Mouse (Mus musculus): Measurements from ENCODE around the gene Tspan15. TPM values are rescaled to one million over a fixed set of nuclear protein-coding genes. Genes with fewer than 3 reads are reported as not detected.

Tspan15 gene
- total RNA-seq, 1 experiment: 10.1 TPM

DNA sequence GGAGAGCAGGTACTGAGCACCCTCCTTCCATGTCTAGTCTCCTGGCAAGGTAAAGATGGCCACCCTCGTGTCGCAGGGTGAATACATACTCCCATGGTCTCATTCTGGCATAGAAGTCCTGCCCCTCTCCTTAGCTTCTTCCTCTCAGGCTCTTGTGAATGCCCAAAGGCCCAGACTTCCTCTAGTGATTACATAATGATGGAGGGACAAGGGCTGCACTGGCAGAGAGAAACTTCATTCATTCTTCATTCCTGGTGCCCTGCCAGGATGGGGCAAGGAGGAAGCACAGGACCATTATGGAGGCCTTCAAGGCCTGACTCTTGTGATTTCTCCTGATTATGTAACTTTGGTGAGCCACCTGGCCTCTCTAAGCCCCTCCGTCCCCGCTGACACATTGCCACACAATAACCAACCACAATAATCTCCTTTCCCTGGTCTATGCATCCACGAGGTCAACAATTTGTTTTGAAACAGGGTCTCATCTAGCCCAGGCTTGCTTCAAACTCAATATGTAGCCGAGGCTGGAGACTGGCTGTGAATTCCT lies 48.5 kb downstream of the Tspan15 start:
- in situ Hi-C loops (cut with MboI; ENCODE audit: low sequenced_read_pairs in 2 of 2, unreplicated experiment in 2 of 2): loop anchor here (5.0 kb wide), 2 partner anchors 75 to 80 kb away; no protein-coding TSS in a partner anchor
- peaks cover 0 to 4% of the 10 kb centered on the region in 2 experiments; a peak in 1 of 4 replicates for H3K4me1 ChIP-seq (ENCODE audit: control insufficient read depth in 2 of 2, insufficient read depth in 2 of 2, low read length in 2 of 2, poor library complexity in 1 of 2)
- no peaks in the 10 kb centered on the region for H3K36me3 ChIP-seq (ENCODE audit: control insufficient read depth, insufficient read depth, low read length, poor library complexity, severe bottlenecking)
- TF ChIP-seq ZNF384 (IDR thresholded peaks at IDR 0.05; ENCODE audit: low read depth, low read length) (no peak), CHD2 (IDR thresholded peaks at IDR 0.05; ENCODE audit: low read depth, low read length) (no peak), HCFC1 (IDR thresholded peaks at IDR 0.05; ENCODE audit: borderline replicate concordance, insufficient read depth, low read length) (no peak)
- DNase-seq (ENCODE audit: low read depth, low spot score): no peak
- no peaks in the 10 kb centered on the region for H3K9me3 ChIP-seq (ENCODE audit: control insufficient read depth, insufficient read depth, low read depth, low read length)
- H3K9ac ChIP-seq (ENCODE audit: insufficient read depth, low read depth, low read length, poor library complexity, severe bottlenecking): no peak overlapping the region
- H3K27ac ChIP-seq (ENCODE audit: insufficient read depth, low read depth, low read length, poor library complexity, severe bottlenecking): no peak overlapping the region
- no peak overlapping the region for H3K4me3 ChIP-seq (ENCODE audit: insufficient read depth in 1 of 2, low read depth in 1 of 2, low read length in 2 of 2, poor library complexity in 1 of 2, severe bottlenecking in 1 of 2)

DNA sequence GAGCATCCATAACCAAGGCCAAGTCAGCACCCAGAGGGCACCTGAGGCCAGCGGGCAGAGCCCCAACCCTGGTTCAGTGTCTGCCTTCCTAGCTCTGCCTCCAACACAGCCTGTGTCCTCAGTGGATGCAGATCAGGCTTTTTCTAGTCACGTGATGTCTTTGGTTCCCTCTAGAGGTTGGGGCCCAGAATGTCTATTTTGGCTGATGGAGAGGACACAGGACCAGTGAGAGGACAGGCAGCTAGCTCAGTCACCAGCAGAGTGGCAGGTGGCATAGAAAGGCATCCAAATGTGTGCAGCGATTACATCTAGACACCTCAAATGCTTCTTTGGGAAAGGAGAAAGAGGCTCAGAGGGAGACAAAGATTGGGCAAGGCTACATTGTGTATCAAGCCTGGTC lies 49.4 kb downstream of the Tspan15 start:
- in situ Hi-C loops (cut with MboI; ENCODE audit: low sequenced_read_pairs in 2 of 2, unreplicated experiment in 2 of 2): loop anchor here (5.0 kb wide), 2 partner anchors 74 to 79 kb away; no protein-coding TSS in a partner anchor
- DNase-seq (ENCODE audit: low read depth, low spot score): no peak
- Histone ChIP-seq H3K4me1 (ENCODE audit: control insufficient read depth in 2 of 2, insufficient read depth in 2 of 2, low read length in 2 of 2, poor library complexity in 1 of 2) (peaks cover 0 to 4% of the 10 kb centered on the region in 2 experiments; a peak in 1 of 4 replicates), H3K4me3 (ENCODE audit: insufficient read depth in 1 of 2, low read depth in 1 of 2, low read length in 2 of 2, poor library complexity in 1 of 2, severe bottlenecking in 1 of 2) (no peak overlapping the region), H3K36me3 (ENCODE audit: control insufficient read depth, insufficient read depth, low read length, poor library complexity, severe bottlenecking) (no peaks in the 10 kb centered on the region), H3K9ac (ENCODE audit: insufficient read depth, low read depth, low read length, poor library complexity, severe bottlenecking) (no peak overlapping the region), H3K9me3 (ENCODE audit: control insufficient read depth, insufficient read depth, low read depth, low read length) (no peaks in the 10 kb centered on the region), H3K27ac (ENCODE audit: insufficient read depth, low read depth, low read length, poor library complexity, severe bottlenecking) (no peak overlapping the region)
- TF ChIP-seq ZNF384 (IDR thresholded peaks at IDR 0.05; ENCODE audit: low read depth, low read length) (no peak), MAFK (IDR thresholded peaks at IDR 0.05; ENCODE audit: insufficient read depth, low read depth, low read length) (no peak), HCFC1 (IDR thresholded peaks at IDR 0.05; ENCODE audit: borderline replicate concordance, insufficient read depth, low read length) (no peak), ZC3H11A (IDR thresholded peaks at IDR 0.05; ENCODE audit: borderline replicate concordance, low read depth, low read length) (no peak), CHD2 (IDR thresholded peaks at IDR 0.05; ENCODE audit: low read depth, low read length) (no peak)

DNA sequence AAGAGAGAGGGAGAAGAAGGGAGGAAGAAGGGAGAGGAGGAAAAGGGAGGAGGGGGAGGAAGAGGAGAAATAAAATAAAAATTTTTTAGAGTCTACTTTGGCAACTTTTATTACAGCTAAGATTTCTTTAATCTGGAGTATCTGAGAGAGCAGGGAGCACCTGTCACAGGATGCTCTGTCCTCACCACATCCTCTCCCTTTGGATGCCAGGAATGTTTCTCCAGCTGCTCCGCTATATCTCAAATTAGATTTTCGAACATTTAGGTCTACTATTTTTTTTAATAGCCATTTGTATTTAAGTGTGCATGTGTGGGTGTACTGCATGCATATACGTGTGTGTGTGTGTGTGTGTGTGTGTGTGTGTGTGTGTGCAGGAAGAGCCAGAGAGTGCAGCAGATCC lies 51.1 kb downstream of the Tspan15 start:
- Histone ChIP-seq H3K36me3 (ENCODE audit: control insufficient read depth, insufficient read depth, low read length, poor library complexity, severe bottlenecking) (no peaks in the 10 kb centered on the region), H3K27ac (ENCODE audit: insufficient read depth, low read depth, low read length, poor library complexity, severe bottlenecking) (no peak overlapping the region), H3K9me3 (ENCODE audit: control insufficient read depth, insufficient read depth, low read depth, low read length) (no peaks in the 10 kb centered on the region; the same call in 1 of the 2 replicates), H3K4me1 (ENCODE audit: control insufficient read depth in 2 of 2, insufficient read depth in 2 of 2, low read length in 2 of 2, poor library complexity in 1 of 2) (peaks cover 0 to 4% of the 10 kb centered on the region in 2 experiments; a peak in 1 of 4 replicates), H3K9ac (ENCODE audit: insufficient read depth, low read depth, low read length, poor library complexity, severe bottlenecking) (no peak overlapping the region), H3K4me3 (ENCODE audit: insufficient read depth in 1 of 2, low read depth in 1 of 2, low read length in 2 of 2, poor library complexity in 1 of 2, severe bottlenecking in 1 of 2) (no peak overlapping the region)
- in situ Hi-C loops (cut with MboI; ENCODE audit: low sequenced_read_pairs in 2 of 2, unreplicated experiment in 2 of 2): loop anchor here (5.0 kb wide), 2 partner anchors 73 to 78 kb away; no protein-coding TSS in a partner anchor
- no peak for DNase-seq (ENCODE audit: low read depth, low spot score)
- TF ChIP-seq ZNF384 (IDR thresholded peaks at IDR 0.05; ENCODE audit: low read depth, low read length): no peak
- no peak for TF ChIP-seq CHD2 (IDR thresholded peaks at IDR 0.05; ENCODE audit: low read depth, low read length)
- TF ChIP-seq MAFK (IDR thresholded peaks at IDR 0.05; ENCODE audit: insufficient read depth, low read depth, low read length): no peak
- no peak for TF ChIP-seq HCFC1 (IDR thresholded peaks at IDR 0.05; ENCODE audit: borderline replicate concordance, insufficient read depth, low read length)
- TF ChIP-seq ZC3H11A (IDR thresholded peaks at IDR 0.05; ENCODE audit: borderline replicate concordance, low read depth, low read length): no peak

DNA sequence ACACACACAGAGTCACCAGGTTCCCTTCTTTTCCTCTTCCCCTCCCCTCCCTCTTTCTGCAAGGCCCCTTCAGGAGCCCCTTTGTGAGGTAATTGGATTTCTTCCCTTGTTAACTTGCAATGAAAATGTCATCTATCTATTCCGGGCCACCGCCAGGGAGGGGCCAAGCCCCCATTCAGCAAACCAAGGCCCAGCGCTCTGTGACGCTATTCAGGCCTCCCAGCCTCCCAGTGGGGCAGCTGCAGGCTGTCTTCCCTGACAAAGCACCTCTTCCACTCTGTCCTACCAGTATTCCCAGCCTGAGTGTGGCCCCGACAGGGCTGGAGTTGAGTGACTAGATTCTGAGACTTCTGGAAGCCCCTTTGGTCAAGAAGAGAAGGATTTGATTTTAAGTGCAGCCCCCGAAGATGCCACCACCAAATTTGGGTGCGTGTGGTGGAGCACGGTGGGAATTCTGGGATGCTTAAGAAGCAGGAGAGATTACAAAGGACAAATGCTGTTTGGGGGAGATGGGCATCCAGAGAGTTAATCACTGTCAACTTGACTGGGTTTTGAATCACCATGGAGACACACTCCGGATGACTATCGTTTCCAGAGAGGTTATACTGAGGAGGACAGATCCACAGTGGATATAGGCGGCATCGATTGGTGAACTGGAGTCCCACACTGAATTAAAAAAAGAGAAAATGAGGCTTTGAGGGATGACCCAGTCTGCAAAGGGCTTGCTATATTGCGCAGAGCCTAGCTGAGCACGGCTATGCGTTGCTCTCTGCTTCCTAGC lies 56.3 kb downstream of the Tspan15 start:
- H3K9me3 ChIP-seq (ENCODE audit: control insufficient read depth, insufficient read depth, low read depth, low read length): no peaks in the 10 kb centered on the region; the same call in 1 of the 2 replicates
- H3K27ac ChIP-seq (ENCODE audit: insufficient read depth, low read depth, low read length, poor library complexity, severe bottlenecking): no peak overlapping the region
- in situ Hi-C loops (cut with MboI; ENCODE audit: low sequenced_read_pairs in 2 of 2, unreplicated experiment in 2 of 2): no loop called here
- H3K4me1 ChIP-seq (ENCODE audit: control insufficient read depth in 2 of 2, insufficient read depth in 2 of 2, low read length in 2 of 2, poor library complexity in 1 of 2): peaks cover 0 to 2% of the 10 kb centered on the region in 2 experiments; a peak in 1 of 4 replicates
- DNase-seq (ENCODE audit: low read depth, low spot score): no peak
- no peak overlapping the region for H3K4me3 ChIP-seq (ENCODE audit: insufficient read depth in 1 of 2, low read depth in 1 of 2, low read length in 2 of 2, poor library complexity in 1 of 2, severe bottlenecking in 1 of 2)
- no peak for TF ChIP-seq CHD2 (IDR thresholded peaks at IDR 0.05; ENCODE audit: low read depth, low read length)
- no peak for TF ChIP-seq ZNF384 (IDR thresholded peaks at IDR 0.05; ENCODE audit: low read depth, low read length)
- no peak for TF ChIP-seq ZC3H11A (IDR thresholded peaks at IDR 0.05; ENCODE audit: borderline replicate concordance, low read depth, low read length)
- no peak for TF ChIP-seq MAFK (IDR thresholded peaks at IDR 0.05; ENCODE audit: insufficient read depth, low read depth, low read length)
- no peak for TF ChIP-seq HCFC1 (IDR thresholded peaks at IDR 0.05; ENCODE audit: borderline replicate concordance, insufficient read depth, low read length)
- H3K9ac ChIP-seq (ENCODE audit: insufficient read depth, low read depth, low read length, poor library complexity, severe bottlenecking): no peak overlapping the region
- no peaks in the 10 kb centered on the region for H3K36me3 ChIP-seq (ENCODE audit: control insufficient read depth, insufficient read depth, low read length, poor library complexity, severe bottlenecking)

Data from ES-E14 (cell line).